Mouse (Mus musculus) thymus, adult 2 months (tissue): ENCODE data around the gene Cox6b1.

Experiments used
- CTCF ChIP-seq: fragments of 200-500 bp; IDR thresholded peaks from 2 replicates; pipeline ENCODE4 v1.5.1; 2012; ENCODE audit warnings: mild to moderate bottlenecking, control low read depth, low read length, moderate library complexity, borderline replicate concordance; ENCODE audit not compliant: control insufficient read depth, poor library complexity, insufficient read depth; ENCODE audit errors: extremely low read depth
- POLR2A ChIP-seq: fragments of 200-500 bp; IDR thresholded peaks from 2 replicates; pipeline ENCODE4 v1.6.1; 2012; ENCODE audit warnings: mild to moderate bottlenecking, low read length, control low read depth, moderate library complexity; ENCODE audit not compliant: control insufficient read depth, poor library complexity, insufficient read depth; ENCODE audit errors: extremely low read depth

DNA sequence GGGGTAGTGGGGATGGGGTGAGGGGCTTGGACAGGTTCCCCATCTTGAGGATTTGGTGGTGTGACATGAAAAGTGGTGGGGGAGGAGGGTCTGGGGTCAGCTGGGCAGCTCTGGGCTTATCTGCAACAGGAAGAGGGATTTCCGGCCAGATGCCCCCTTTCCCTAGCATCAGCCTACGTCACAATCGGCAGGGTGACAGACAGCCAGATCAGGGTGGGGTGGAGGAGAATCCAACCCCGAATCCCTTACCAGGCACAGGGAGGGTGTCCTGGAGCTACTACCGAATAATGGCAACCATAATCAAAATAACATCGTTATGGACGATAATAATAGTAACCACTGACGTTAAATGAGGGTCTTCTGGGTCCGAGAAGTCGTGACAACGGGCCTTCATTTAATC, 10.4 kb upstream of the Cox6b1 start:
- TF ChIP-seq CTCF (no peak), POLR2A (no peak)
